Mouse (Mus musculus) C2C12 (cell line): ENCODE measurements around the gene AF067061. TPM values are rescaled to one million over a fixed set of nuclear protein-coding genes. Genes with fewer than 3 reads are reported as not detected.
"Not testable (repeated sequence)": the region's sequence is repeated elsewhere in the genome, so short reads cannot be mapped to it uniquely, and the experiment has no call there.

Source experiments
- H3K27me3 ChIP-seq: one replicate; pipeline ENCODE4 v1.6.1; 2011; ENCODE audit not compliant: control insufficient read depth, insufficient read depth, insufficient read length
- H3K36me3 ChIP-seq: one replicate; pipeline ENCODE4 v1.6.1; 2011; ENCODE audit not compliant: control insufficient read depth, insufficient read depth
- H3K4me3 ChIP-seq: one replicate; pipeline ENCODE4 v1.5.1; 2011; ENCODE audit warnings: mild to moderate bottlenecking, control low read depth; ENCODE audit not compliant: poor library complexity, insufficient read depth, severe bottlenecking
- H3K79me2 ChIP-seq: one replicate; pipeline ENCODE4 v1.6.1; 2011; ENCODE audit not compliant: control insufficient read depth, insufficient read depth
- H3K79me3 ChIP-seq: one replicate; pipeline ENCODE4 v1.6.1; 2011; ENCODE audit warnings: low read depth, control low read depth
- H3ac ChIP-seq: one replicate; pipeline ENCODE3; 2011; ENCODE audit warnings: low read depth; ENCODE audit not compliant: control insufficient read depth, insufficient read length
- long read RNA-seq, 2 experiments: library from polyadenylated mRNA; unstranded; transcript quantifications; one replicate each; pipeline ENCODE4 v2.0.0; 2019 to 2020
- polyA plus RNA-seq: library from polyadenylated mRNA; unstranded; fragments of >200 nt; fragmentation: generic; extraction: Trizol; gene quantifications from one replicate; pipeline ENCODE4 v1.2.1, GENCODE M21; 2012; ENCODE audit warnings: missing spikeins

Gene AF067061
- polyA plus RNA-seq, result 0.25 TPM
- long read RNA-seq, experiment 1, result 0 reads
- long read RNA-seq, experiment 2, result 0 reads

DNA sequence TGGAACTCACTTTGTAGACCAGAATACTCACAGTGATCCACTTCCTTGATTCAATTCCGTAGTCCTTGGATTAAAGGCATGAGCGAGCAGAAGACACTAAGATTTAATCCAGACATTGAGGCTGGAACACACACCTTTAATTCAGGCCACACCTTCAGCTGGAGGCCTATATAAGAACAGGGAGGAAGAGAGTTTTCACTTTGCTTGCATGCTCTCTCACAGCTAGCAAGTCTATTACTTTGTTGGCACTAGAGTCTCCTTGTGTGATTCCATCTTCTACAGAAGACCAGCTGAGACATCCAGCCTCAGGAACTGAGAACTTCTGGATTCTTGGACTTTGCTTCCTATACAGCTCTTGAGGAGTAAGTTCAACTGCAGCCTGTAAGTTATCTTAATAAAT is at the start of gene AF067061:
AF067061 (plus strand) TSS at position 245 of the 400 bp plus-strand sequence.
- not testable (repeated sequence) for H3K36me3 ChIP-seq

GRCm38 (mm10) chr13:120215847-120216246 is 47.1 kb upstream of the AF067061 start, which contains the start of gene Gm21762:
Gm21762 (minus strand) TSS chr13:120215947.
- not testable (repeated sequence) for H3ac ChIP-seq, H3K27me3 ChIP-seq, H3K36me3 ChIP-seq, H3K4me3 ChIP-seq, H3K79me3 ChIP-seq, H3K79me2 ChIP-seq

More for the DNA sequence above, at the start of gene AF067061:
- H3K4me3 ChIP-seq, H3K79me2 ChIP-seq, H3K79me3 ChIP-seq, H3ac ChIP-seq, H3K27me3 ChIP-seq: not testable (repeated sequence)

- not testable (repeated sequence) for H3K79me2 ChIP-seq, H3K4me3 ChIP-seq, H3K79me3 ChIP-seq, H3ac ChIP-seq, H3K36me3 ChIP-seq, H3K27me3 ChIP-seq
Measured at GRCm38 (mm10) chr13:120220922-120221321, 42.0 kb upstream of the AF067061 start.

DNA sequence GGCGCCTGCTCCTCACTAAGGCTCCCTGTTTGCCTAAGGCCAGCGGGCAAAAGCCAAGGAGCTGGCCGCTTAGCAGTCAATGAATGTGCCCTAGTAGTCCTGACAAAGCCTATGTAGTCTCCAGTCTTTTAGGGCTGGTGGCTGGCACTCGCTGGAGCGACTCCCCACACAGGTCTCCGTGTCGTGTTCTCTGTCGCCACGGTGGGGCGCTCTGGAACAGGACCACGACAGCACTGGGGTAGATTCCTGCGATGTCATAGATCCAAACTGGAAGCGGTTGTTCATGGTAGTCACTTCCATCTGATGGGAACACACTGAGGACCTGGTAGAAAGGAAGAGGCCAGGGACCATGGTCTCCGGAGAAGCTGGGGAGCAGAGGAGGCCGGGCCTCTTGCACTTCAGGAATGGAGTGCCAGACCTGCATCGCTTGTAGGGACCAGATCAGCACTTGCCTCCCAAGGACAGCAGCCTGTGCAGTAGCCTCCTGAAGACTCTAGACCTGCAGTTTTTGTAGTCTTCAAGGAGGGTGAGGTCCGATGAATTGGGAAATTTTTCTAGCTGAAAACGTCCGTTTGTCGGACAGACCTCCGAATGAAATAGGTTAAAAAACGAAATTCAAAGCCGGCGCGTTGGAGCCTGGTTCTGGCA is 39.8 kb upstream of the AF067061 start:
- not testable (repeated sequence) for H3K36me3 ChIP-seq, H3K4me3 ChIP-seq, H3K27me3 ChIP-seq, H3ac ChIP-seq, H3K79me2 ChIP-seq, H3K79me3 ChIP-seq

- H3K36me3 ChIP-seq, H3K79me3 ChIP-seq, H3ac ChIP-seq, H3K4me3 ChIP-seq, H3K79me2 ChIP-seq, H3K27me3 ChIP-seq: not testable (repeated sequence)
Measured at GRCm38 (mm10) chr13:120231798-120232197, 31.1 kb upstream of the AF067061 start.

DNA sequence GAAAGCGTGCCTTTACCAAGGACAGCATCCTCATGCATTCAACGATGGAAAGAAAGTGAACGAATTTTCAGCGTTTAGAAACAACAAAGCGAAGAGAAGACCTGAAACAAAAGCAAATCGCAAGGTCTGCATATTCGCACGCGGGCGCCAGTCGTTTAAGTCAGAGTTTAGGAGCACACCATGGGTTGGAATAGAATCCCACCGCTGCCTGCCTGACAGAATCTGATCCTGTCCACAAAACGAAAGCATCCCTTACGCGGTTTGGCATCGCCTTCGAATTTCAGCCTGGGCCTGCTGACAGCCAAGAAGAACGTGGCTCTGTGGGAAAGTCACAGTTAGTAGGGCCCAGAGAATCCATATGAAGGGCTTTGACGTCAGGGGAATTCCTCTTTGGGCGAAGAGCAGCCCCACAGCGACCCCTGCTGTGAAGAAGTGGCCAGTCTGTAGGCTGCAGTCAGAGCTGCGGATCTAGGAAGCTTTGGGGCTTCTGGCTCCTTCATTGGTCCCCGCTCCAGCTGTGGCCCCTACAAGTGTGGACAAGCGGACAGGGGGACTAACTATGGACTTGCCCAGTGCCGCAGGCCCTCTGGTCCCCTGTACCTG is 30.4 kb upstream of the AF067061 start:
- H3K27me3 ChIP-seq, H3K4me3 ChIP-seq, H3K79me2 ChIP-seq, H3ac ChIP-seq, H3K36me3 ChIP-seq, H3K79me3 ChIP-seq: not testable (repeated sequence)

- H3K4me3 ChIP-seq, H3K79me2 ChIP-seq, H3K36me3 ChIP-seq, H3ac ChIP-seq, H3K27me3 ChIP-seq, H3K79me3 ChIP-seq: not testable (repeated sequence)
Measured at GRCm38 (mm10) chr13:120238811-120239210, 24.1 kb upstream of the AF067061 start, which contains the start of gene Gm21731. Gm21731 (plus strand) TSS chr13:120239111.

- not testable (repeated sequence) for H3K79me2 ChIP-seq, H3K36me3 ChIP-seq, H3K79me3 ChIP-seq, H3ac ChIP-seq, H3K27me3 ChIP-seq, H3K4me3 ChIP-seq
Measured at GRCm38 (mm10) chr13:120251208-120251924, 11.5 kb upstream of the AF067061 start.

DNA sequence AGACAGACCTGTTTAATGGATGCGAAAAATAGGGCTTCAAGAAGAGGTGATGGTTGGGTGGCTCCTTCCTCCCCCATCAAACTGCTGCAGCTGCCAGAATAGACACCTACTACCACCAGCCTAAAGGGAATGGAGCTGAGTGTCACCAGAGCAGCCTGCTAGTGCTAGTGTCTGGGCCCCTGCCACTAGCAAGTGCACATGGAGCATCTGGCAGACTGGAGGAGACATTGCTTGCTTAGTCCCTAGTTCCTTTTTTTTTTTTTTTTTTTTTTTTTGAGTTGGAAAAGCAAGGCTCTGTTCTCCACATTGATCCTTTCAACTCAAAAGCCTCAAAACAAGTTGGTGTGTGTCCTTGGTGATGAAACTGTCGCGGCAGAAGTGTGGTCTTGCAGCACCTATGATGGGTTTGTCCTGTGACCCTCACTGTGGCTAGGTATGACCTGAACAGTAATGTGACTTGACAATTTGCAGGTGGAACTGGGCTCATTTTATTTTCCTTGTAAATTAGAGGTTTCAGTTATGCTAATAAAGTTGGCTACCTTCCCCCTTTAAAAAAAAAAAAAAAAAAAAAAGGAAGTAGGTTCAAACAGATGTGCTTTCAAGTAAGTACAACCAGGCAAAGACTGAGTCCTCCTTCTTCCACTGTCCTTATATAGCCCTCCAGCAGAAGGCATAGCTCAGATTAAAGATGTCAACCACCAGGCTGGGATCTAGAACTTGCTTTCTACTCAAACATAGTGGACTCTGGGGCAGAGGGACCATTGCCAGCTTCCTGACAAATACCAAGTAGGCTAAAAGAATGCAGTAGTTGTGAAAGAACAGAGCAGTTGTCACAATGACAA is 3.9 kb upstream of the AF067061 start:
- H3K27me3 ChIP-seq, H3ac ChIP-seq, H3K79me2 ChIP-seq, H3K79me3 ChIP-seq, H3K4me3 ChIP-seq, H3K36me3 ChIP-seq: not testable (repeated sequence)

DNA sequence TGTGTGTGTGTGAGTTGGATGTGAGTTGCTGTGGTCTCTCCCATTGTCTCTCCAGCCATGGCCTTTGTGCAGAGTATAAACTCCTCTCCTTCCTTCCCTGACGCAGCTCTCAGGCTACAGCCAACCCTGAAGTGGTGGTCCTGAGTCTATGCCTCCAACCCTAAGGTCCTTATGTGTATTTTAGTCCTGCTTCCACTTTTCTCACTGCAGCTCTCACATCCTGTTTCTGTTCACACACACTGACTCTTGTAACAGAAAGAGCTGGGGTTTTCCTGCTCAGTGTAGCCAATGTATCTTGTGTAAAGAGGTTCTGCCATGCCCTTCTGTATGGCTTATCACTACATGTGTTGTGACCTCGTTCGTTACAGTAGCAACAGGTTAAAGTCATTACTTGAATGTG is 3.2 kb upstream of the AF067061 start:
- not testable (repeated sequence) for H3K4me3 ChIP-seq, H3K27me3 ChIP-seq, H3K79me3 ChIP-seq, H3K79me2 ChIP-seq, H3ac ChIP-seq, H3K36me3 ChIP-seq

- not testable (repeated sequence) for H3K4me3 ChIP-seq, H3K79me2 ChIP-seq, H3K36me3 ChIP-seq, H3K27me3 ChIP-seq, H3ac ChIP-seq, H3K79me3 ChIP-seq
Measured at GRCm38 (mm10) chr13:120277837-120278236, 14.9 kb downstream of the AF067061 start.
